Mouse (Mus musculus) gastrocnemius, adult 18-20 months (tissue): ENCODE results near the gene Dmpk. TPM values are rescaled to one million over a fixed set of nuclear protein-coding genes. Genes with fewer than 3 reads are reported as not detected.
"Not testable (repeated sequence)": the region's sequence is repeated elsewhere in the genome, so short reads cannot be mapped to it uniquely, and the experiment has no call there.

Experiments
- DNase-seq: peaks from one replicate; pipeline ENCODE4 v3.0.0; 2021; ENCODE audit warnings: low spot score
- long read RNA-seq, 2 experiments: library from polyadenylated mRNA; stranded (forward); transcript quantifications; one replicate each; pipeline ENCODE4 v2.0.0; 2021
- total RNA-seq, 2 experiments: library from RNA; stranded (reverse); gene quantifications; 2 replicates each; pipeline ENCODE4 v1.2.3; 2021

The Dmpk gene
- 100 to 1,000 TPM; 232 to 265 TPM for total RNA-seq
- long read RNA-seq, experiment 1, transcript Dmpk-201 (15 exons, 2,761 nt), result major isoform, 69 of 316 reads
- long read RNA-seq, experiment 1, partial matches to known transcripts, result 45 of 316 reads
- long read RNA-seq, experiment 1, other reads (novel, unspliced or antisense), result 194 of 316 reads
- long read RNA-seq, experiment 2, transcript Dmpk-201 (15 exons, 2,761 nt), result major isoform, 36 of 202 reads
- long read RNA-seq, experiment 2, partial matches to known transcripts, result 24 of 202 reads
- long read RNA-seq, experiment 2, other reads (novel, unspliced or antisense), result 138 of 202 reads

GRCm38 (mm10) chr7:19083701-19084100 lies at the start of gene Dmpk:
TSS of gene Dmpk (plus strand) at chr7:19083849.
- peak; percentile 63 for DNase-seq

DNA sequence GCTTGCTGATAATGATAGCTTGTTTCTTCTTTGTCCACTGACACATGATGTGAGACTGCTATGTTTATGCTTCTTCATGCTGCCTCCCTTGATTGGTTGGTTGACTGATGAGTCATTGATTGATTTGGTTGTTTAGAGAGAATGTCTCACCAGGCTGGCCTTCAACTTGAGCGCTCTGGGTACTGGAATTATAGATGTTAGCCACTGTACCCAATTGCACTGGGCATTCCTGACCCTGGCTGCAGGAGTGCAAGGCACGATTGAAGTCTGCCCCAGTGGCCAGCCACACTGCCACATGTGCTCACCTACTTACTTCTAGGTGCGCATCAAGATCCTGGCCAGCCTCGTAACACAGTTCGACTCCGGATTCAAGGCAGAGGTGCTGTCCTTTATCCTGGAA lies 39.0 kb upstream of the Dmpk start:
- no peak for DNase-seq

GRCm38 (mm10) chr7:19046286-19047069 lies 37.2 kb upstream of the Dmpk start:
- peak; percentile 86 for DNase-seq

DNA sequence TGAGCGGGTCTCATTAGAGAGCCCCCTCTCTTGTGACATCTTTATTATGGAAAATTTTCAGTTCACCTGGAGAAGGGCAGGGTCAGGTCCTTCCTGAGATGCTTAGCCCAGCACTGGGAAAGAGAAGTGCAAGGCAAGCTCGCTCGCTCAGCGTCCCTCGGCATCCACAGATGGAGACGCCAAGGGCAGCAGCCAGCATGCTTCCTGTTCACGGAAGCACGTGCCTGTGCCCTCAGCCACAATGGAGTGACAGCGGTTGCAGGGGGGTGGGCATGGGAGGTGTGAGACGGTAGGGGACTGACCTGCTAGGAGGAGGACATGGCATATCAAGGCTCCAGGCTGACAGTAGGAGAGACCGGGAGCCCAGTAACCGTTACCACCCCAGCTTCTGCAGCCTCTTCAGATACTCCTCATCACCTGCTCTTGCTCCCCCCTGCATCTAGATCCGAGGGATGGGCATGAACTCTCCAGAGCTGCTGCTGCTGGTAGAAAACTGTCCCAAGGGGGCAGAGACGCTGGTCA lies 35.6 kb upstream of the Dmpk start:
- DNase-seq, result no peak

GRCm38 (mm10) chr7:19049252-19049651 lies 34.4 kb upstream of the Dmpk start:
- no peak for DNase-seq

DNA sequence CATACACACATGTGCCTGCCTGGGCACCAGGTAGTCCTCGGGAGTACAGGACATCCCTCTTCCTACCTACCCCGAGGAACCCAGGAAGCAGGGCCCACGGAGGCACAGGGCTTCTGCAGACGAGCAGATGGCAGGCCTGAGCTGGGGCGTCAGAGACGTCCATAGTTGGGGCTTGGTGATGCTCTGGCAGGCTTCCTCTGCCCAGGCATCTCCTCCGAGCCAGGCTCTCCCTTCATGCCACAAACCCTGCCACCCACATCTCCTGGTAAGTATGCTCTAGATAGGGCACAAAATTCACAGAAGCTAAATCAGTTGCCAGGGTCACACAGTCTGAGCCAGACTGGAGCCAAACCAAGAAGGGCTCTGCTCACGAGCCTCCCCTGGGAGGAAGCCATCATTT lies 33.5 kb upstream of the Dmpk start:
- no peak for DNase-seq

- DNase-seq, result no peak
These were observed 32.5 kb upstream of the Dmpk start for GRCm38 (mm10) chr7:19051161-19051560.

- peak; percentile 85 for DNase-seq
These were observed 31.1 kb upstream of the Dmpk start for GRCm38 (mm10) chr7:19052345-19053135.

DNA sequence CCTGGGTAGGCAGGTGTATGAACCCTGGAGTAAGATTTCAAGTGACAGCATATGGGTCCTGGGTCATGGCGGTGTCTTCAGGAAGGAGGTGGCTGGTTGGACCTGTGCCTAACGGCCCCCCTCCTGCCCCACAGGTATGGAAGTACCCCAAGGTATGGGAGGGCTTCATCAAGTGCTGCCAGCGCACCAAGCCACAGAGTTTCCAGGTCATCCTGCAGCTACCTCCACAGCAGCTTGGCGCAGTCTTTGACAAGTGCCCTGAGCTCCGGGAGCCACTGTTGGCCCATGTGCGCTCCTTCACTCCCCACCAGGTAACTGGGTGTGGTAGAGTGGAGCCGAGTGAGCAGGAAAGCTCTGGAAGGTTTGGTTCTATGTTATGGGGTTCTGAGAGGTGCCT lies 30.5 kb upstream of the Dmpk start:
- DNase-seq, result no peak

DNA sequence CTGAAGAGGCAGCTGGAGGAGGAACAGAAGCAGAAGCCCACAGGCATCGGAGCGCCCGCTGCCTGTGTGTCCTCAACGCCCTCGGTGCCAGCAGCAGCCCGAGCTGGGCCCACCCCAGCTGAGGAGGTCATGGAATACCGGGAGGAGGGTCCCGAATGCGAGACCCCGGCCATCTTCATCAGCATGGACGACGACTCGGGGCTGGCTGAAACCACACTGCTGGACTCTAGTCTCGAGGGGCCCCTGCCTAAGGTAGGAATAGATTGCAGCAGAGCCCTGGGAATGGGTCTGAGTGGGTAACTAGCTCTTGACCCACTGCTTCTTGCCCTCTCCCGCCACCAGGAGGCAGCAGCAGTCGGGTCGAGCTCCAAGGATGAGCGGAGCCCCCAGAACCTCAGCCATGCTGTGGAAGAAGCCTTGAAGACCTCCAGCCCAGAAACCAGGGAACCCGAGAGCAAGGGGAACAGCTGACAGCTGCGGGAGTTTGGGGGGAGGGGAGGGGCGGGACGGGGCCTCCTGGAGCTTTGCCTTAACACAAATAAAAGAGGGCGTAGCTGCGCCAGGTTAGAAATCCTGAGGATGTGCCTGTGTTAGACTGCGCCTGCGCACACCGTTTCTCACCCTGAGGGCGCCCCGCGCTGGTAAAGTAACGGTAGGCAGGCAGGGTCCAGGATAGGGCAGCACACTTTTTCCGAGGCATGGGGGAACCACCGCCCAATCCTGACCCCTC lies 29.4 kb upstream of the Dmpk start, which contains the start of gene Rsph6a:
Gene Rsph6a (plus strand): TSS at position 644 of the 730 bp plus-strand sequence.
- DNase-seq, result no peak

- no peak for DNase-seq
These were observed 28.9 kb upstream of the Dmpk start for GRCm38 (mm10) chr7:19054777-19055076.

- DNase-seq, result no peak
These were observed 28.5 kb upstream of the Dmpk start for GRCm38 (mm10) chr7:19055108-19055507.

GRCm38 (mm10) chr7:19057405-19057804 lies 26.2 kb upstream of the Dmpk start:
- no peak for DNase-seq

DNA sequence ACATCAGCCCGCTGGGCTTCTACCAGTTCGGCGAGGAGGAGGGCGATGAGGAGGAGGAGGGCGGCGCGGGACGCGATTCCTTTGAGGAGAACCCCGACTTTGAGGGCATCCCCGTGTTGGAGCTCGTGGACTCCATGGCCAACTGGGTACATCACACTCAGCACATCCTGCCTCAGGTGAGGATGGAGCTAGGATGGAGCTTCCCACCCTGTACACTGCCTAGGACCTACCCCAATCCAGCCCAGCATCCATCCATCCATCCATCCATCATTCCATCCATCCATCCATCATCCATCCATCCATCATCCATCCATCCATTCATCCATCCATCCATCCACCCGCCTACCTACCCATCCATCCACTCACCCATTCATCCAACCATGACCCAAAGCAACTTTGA lies 17.8 kb upstream of the Dmpk start:
- no peak for DNase-seq

DNA sequence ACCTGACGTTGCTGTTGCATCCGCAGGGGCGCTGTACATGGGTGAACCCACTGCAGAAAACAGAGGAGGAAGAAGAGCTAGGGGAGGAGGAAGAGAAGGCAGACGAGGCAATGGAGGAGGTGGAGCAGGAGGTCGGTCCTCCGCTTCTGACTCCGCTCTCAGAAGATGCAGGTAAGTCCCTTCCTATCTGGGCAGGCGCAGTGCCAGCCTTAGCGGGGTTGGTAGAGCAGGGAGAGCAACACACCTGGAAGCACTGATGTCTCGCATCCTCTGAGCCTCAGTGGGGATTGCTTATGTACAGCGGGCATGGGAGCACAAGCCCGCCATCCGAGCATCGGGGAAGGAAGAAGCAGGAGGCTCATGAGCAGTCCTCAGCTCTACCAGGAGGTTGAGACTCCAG lies 16.6 kb upstream of the Dmpk start:
- no peak for DNase-seq

DNA sequence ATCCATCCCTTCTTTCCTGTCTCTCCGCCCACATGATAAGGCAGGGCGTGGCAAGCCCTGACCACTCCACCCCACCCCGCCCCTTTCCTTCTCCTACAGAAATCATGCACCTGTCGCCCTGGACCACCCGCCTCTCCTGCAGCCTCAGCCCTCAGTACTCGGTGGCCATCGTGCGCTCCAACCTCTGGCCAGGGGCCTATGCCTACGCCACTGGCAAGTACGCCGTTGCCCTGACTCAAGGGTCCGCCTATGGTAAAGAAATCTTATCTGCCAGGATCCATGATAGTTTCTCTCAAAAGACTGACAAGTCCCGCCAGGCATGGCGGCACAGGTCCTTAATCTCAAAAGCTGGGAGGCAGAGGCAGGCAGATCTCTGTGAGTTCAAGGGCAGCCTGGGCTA lies 15.7 kb upstream of the Dmpk start:
- no peak for DNase-seq

GRCm38 (mm10) chr7:19068707-19069106 lies 14.9 kb upstream of the Dmpk start:
- DNase-seq, result peak; percentile 74

DNA sequence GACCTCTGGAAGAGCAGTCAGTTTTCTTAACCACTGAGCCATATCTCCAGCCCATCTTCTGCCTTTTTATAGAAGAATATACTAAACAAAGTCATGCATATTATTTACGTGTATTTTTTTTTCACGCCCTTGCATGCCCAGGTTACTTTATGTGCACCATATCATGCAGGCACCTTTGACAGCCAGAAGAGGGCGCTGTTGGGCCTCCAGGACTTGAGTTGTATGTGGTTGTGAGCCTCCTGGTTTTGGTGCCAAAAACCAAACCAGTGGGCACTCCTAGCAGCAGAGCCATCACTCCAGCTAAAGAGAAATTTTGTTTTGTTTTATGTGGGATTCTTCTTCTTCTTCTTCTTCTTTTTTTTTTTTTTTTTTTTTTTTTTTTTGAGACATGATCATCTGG lies 14.1 kb upstream of the Dmpk start:
- no peak for DNase-seq

GRCm38 (mm10) chr7:19071024-19071423 lies 12.6 kb upstream of the Dmpk start:
- not testable (repeated sequence) for DNase-seq

GRCm38 (mm10) chr7:19073504-19073903 lies 10.1 kb upstream of the Dmpk start:
- no peak for DNase-seq

GRCm38 (mm10) chr7:19074494-19074893 lies 9.2 kb upstream of the Dmpk start:
- DNase-seq, result no peak
